Mouse (Mus musculus) liver, adult 2 months (tissue): ENCODE measurements around the gene Cyp4f40.
"Not testable (repeated sequence)": the region's sequence is repeated elsewhere in the genome, so short reads cannot be mapped to it uniquely, and the experiment has no call there.

ENCODE experiments used
- CTCF ChIP-seq: fragments of 200-500 bp; IDR thresholded peaks from 2 replicates; pipeline ENCODE4 v1.5.1; 2011; ENCODE audit warnings: low read depth, low read length, control low read depth
- POLR2A ChIP-seq: fragments of 200-500 bp; IDR thresholded peaks from 2 replicates; pipeline ENCODE4 v1.6.1; 2011; ENCODE audit warnings: low read length, control low read depth; ENCODE audit not compliant: insufficient read depth; ENCODE audit errors: extremely low read depth

- TF ChIP-seq CTCF, POLR2A: not testable (repeated sequence)
Measured at GRCm38 (mm10) chr17:32722151-32722550, 63.5 kb downstream of the Cyp4f40 start.
